Mouse (Mus musculus): ENCODE results near the gene Fbxl12.

DNA sequence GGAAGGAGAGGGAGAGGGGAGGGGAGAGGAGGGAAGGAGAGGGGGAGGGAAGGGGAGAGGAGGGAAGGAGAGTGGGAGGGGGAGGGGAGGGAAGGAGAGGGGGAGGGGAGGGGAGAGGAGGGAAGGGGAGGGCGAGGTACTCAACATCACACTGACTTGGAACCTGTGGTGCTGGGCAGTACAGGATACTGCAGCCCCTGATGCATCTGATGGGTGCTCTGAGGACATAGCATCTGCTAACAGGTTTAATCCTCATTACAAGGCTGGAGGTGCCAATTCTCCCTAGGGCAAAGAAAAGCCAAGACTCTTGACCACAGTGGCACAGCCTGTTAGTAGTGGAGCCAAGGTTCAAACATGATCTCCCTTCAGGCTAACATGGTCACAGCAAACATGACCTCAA is 44.8 kb upstream of the Fbxl12 start:
- TF ChIP-seq CTCF (IDR thresholded peaks at IDR 0.05; ENCODE audit: extremely low read depth, insufficient read depth, low read length) = no peak
- no peak for TF ChIP-seq POLR2A (IDR thresholded peaks at IDR 0.05; ENCODE audit: extremely low read depth, insufficient read depth, low read length)

Measured in cortical plate, adult 2 months (tissue).